Mouse (Mus musculus) heart, postnatal 0 days (tissue): ENCODE measurements around the gene Arnt2. TPM values are rescaled to one million over a fixed set of nuclear protein-coding genes. Genes with fewer than 3 reads are reported as not detected.

ENCODE experiments used
- ATAC-seq: fragments of 200-750 bp; cut with Nextera tagmentation; 2 replicates; pipeline ENCODE4 v1.8.0; 2017; ENCODE audit warnings: low read depth, moderate number of reproducible peaks, moderate library complexity; ENCODE audit not compliant: insufficient read depth
- DNase-seq: peaks from one replicate; pipeline ENCODE4 v3.0.0-alpha.2; 2016; ENCODE audit warnings: low spot score
- H3K27ac ChIP-seq: fragments of 300-500 bp; sonication (generic); 2 replicates; pipeline ENCODE4 v1.5.1; 2014; ENCODE audit warnings: low read depth, mild to moderate bottlenecking
- H3K27me3 ChIP-seq: fragments of 300-500 bp; sonication (generic); 2 replicates; pipeline ENCODE4 v1.6.1; 2014; ENCODE audit warnings: low read length, mixed read lengths; ENCODE audit not compliant: control insufficient read depth, insufficient read depth
- H3K36me3 ChIP-seq: fragments of 300-500 bp; sonication (generic); replicated peaks from 2 replicates; pipeline ENCODE4 v1.6.1; 2014; ENCODE audit warnings: low read length, mixed read lengths; ENCODE audit not compliant: control insufficient read depth, insufficient read depth
- H3K4me1 ChIP-seq: fragments of 300-500 bp; sonication (generic); 2 replicates; pipeline ENCODE4 v1.6.1; 2014; ENCODE audit warnings: antibody characterized with exemption; ENCODE audit not compliant: control insufficient read depth, insufficient read depth
- H3K4me2 ChIP-seq: fragments of 300-500 bp; sonication (generic); 2 replicates; pipeline ENCODE4 v1.6.1; 2014; ENCODE audit warnings: low read depth, mild to moderate bottlenecking, low read length, moderate library complexity
- H3K4me3 ChIP-seq: fragments of 300-500 bp; sonication (generic); 2 replicates; pipeline ENCODE4 v1.5.1; 2014; ENCODE audit warnings: low read depth, low read length
- H3K9ac ChIP-seq: fragments of 300-500 bp; sonication (generic); replicated peaks from 2 replicates; pipeline ENCODE4 v1.6.1; 2014; ENCODE audit warnings: low read depth, low read length, mixed read lengths
- H3K9me3 ChIP-seq: fragments of 300-500 bp; sonication (generic); replicated peaks from 2 replicates; pipeline ENCODE4 v1.6.1; 2016; ENCODE audit warnings: low read length; ENCODE audit not compliant: control insufficient read depth
- CTCF ChIP-seq: IDR thresholded peaks from 2 replicates; pipeline ENCODE4 v1.5.1; 2016; ENCODE audit warnings: antibody characterized with exemption, control low read depth, low read depth
- EP300 ChIP-seq: IDR thresholded peaks from 2 replicates; pipeline ENCODE4 v1.6.1; 2016; ENCODE audit warnings: antibody characterized with exemption, low read depth
- WGBS: fragments of 180-500 bp; shearing (Covaris S2); extraction: QIAGEN DNeasy Blood & Tissue Kit; methylation state at CpG from one replicate; pipeline ENCODE4 v1.1.7; 2014; 5-methylcytosine and 5-hydroxymethylcytosine counted together
- polyA plus RNA-seq: library from polyadenylated mRNA; unstranded; fragments of >200 nt; fragmentation: Nextera tagmentation; extraction: Ambion mirVana; gene quantifications from 2 replicates; pipeline ENCODE4 v1.2.1, GENCODE M21; 2015
- total RNA-seq: library from RNA; depleted of rRNA; stranded (reverse); fragments of >200 nt; gene quantifications from 2 replicates; pipeline ENCODE4 v1.2.3, GENCODE M21; 2014; ENCODE audit warnings: low replicate concordance

Gene Arnt2
- total and polyA plus RNA-seq, 2 experiments from 2014 or later: 0.31 to 2.1 TPM

- DNase-seq (no peak), ATAC-seq (no peak)
- Histone ChIP-seq H3K9ac (no peak overlapping the region), H3K4me1 (peaks cover 5% of the 10 kb centered on the region; the same call in 1 of the 2 replicates), H3K36me3 (no peaks in the 10 kb centered on the region), H3K4me3 (no peak overlapping the region), H3K27me3 (no peaks in the 10 kb centered on the region), H3K27ac (no peak overlapping the region), H3K4me2 (no peak overlapping the region), H3K9me3 (no peaks in the 10 kb centered on the region)
- 69% methylated on average over 6 of the region's 6 CpGs for WGBS
- TF ChIP-seq CTCF (no peak), EP300 (no peak)
Measured at GRCm38 (mm10) chr7:84370911-84371592, 38.9 kb downstream of the Arnt2 start.

GRCm38 (mm10) chr7:84366251-84366650 is 43.7 kb downstream of the Arnt2 start:
- no peak overlapping the region for H3K27ac ChIP-seq
- 47% methylated on average over 4 of the region's 4 CpGs for WGBS
- ATAC-seq (no peak), DNase-seq (no peak)
- H3K36me3 ChIP-seq: no peaks in the 10 kb centered on the region
- H3K27me3 ChIP-seq: no peaks in the 10 kb centered on the region
- H3K4me2 ChIP-seq: no peak overlapping the region
- no peaks in the 10 kb centered on the region for H3K9me3 ChIP-seq
- H3K4me3 ChIP-seq: no peak overlapping the region
- no peak for TF ChIP-seq EP300
- no peak for TF ChIP-seq CTCF
- H3K4me1 ChIP-seq: peaks cover 5% of the 10 kb centered on the region; the same call in 1 of the 2 replicates
- no peak overlapping the region for H3K9ac ChIP-seq

GRCm38 (mm10) chr7:84362711-84363110 is 47.3 kb downstream of the Arnt2 start:
- Histone ChIP-seq H3K36me3 (no peaks in the 10 kb centered on the region), H3K9me3 (no peaks in the 10 kb centered on the region), H3K4me1 (peaks cover 5% of the 10 kb centered on the region; the same call in 1 of the 2 replicates), H3K4me2 (no peak overlapping the region), H3K27me3 (no peaks in the 10 kb centered on the region), H3K4me3 (no peak overlapping the region), H3K27ac (no peak overlapping the region), H3K9ac (no peak overlapping the region)
- TF ChIP-seq CTCF (no peak), EP300 (no peak)
- DNase-seq (no peak), ATAC-seq (no peak)
- 62% methylated on average over 2 of the region's 2 CpGs for WGBS

- H3K4me3 ChIP-seq: no peak overlapping the region
- no peaks in the 10 kb centered on the region for H3K36me3 ChIP-seq
- H3K27ac ChIP-seq: no peak overlapping the region
- ATAC-seq (no peak), DNase-seq (no peak)
- H3K4me2 ChIP-seq: no peak overlapping the region
- H3K9ac ChIP-seq: no peak overlapping the region
- TF ChIP-seq EP300 (no peak), CTCF (no peak)
- no peaks in the 10 kb centered on the region for H3K4me1 ChIP-seq
- H3K27me3 ChIP-seq: no peaks in the 10 kb centered on the region
- WGBS: 72% methylated on average over 10 of the region's 10 CpGs
- no peaks in the 10 kb centered on the region for H3K9me3 ChIP-seq
Measured at GRCm38 (mm10) chr7:84361086-84361684, 48.8 kb downstream of the Arnt2 start.

- no peaks in the 10 kb centered on the region for H3K9me3 ChIP-seq
- ATAC-seq (no peak), DNase-seq (no peak)
- H3K27me3 ChIP-seq: no peaks in the 10 kb centered on the region
- no peak overlapping the region for H3K27ac ChIP-seq
- no peak overlapping the region for H3K4me2 ChIP-seq
- no peaks in the 10 kb centered on the region for H3K4me1 ChIP-seq
- 43% methylated on average over 1 of the region's 1 CpGs for WGBS
- TF ChIP-seq EP300: no peak
- no peak for TF ChIP-seq CTCF
- no peaks in the 10 kb centered on the region for H3K36me3 ChIP-seq
- no peak overlapping the region for H3K4me3 ChIP-seq
- no peak overlapping the region for H3K9ac ChIP-seq
Measured at GRCm38 (mm10) chr7:84358426-84358825, 51.5 kb downstream of the Arnt2 start.
